Mouse (Mus musculus) adrenal gland, postnatal 4 days (tissue): Measurements from ENCODE around the gene Icmt. TPM values are rescaled to one million over a fixed set of nuclear protein-coding genes. Genes with fewer than 3 reads are reported as not detected.
A peak's percentile ranks its signal among the peaks of the same experiment; 100 is the strongest.

Experiments
- DNase-seq, 2 experiments: peaks; one replicate each; pipeline ENCODE4 v3.0.0; 2021 to 2022; ENCODE audit warnings: low spot score in 2 of 2, mixed read lengths in 2 of 2
- total RNA-seq, 2 experiments: library from RNA; stranded (reverse); gene quantifications; 2 replicates each; pipeline ENCODE4 v1.2.3; 2021

Icmt gene
- total RNA-seq, 2 experiments from 2014 or later: 35.4 to 35.5 TPM

GRCm38 (mm10) chr4:152273621-152274236, 23.3 kb upstream of the Icmt start, which contains the start of gene Gpr153:
Gene Gpr153 (plus strand): TSS chr4:152274232.
- no peak for DNase-seq

GRCm38 (mm10) chr4:152274681-152275131, 22.3 kb upstream of the Icmt start:
- no peak for DNase-seq

- no peak for DNase-seq
Measured at GRCm38 (mm10) chr4:152276389-152277347, 20.4 kb upstream of the Icmt start.

- DNase-seq: no peak
Measured at GRCm38 (mm10) chr4:152277916-152278315, 19.1 kb upstream of the Icmt start.

- no peak for DNase-seq
Measured at GRCm38 (mm10) chr4:152278986-152279385, 18.0 kb upstream of the Icmt start.

- no peak for DNase-seq
Measured at GRCm38 (mm10) chr4:152281601-152282000, 15.4 kb upstream of the Icmt start.

GRCm38 (mm10) chr4:152282721-152283120, 14.3 kb upstream of the Icmt start:
- no peak for DNase-seq

- peak; percentile 69 to 77 for DNase-seq
Measured at GRCm38 (mm10) chr4:152283186-152283950, 13.7 kb upstream of the Icmt start.

GRCm38 (mm10) chr4:152285505-152285904, 11.5 kb upstream of the Icmt start:
- no peak for DNase-seq

GRCm38 (mm10) chr4:152286183-152286582, 10.8 kb upstream of the Icmt start:
- no peak for DNase-seq

- DNase-seq: peak; percentile 47 to 59
Measured at GRCm38 (mm10) chr4:152286887-152287286, 10.1 kb upstream of the Icmt start.

GRCm38 (mm10) chr4:152287317-152288120, 9.5 kb upstream of the Icmt start:
- DNase-seq: no peak

- no peak for DNase-seq
Measured at GRCm38 (mm10) chr4:152288398-152288945, 8.6 kb upstream of the Icmt start.

- DNase-seq: no peak
Measured at GRCm38 (mm10) chr4:152290385-152290784, 6.6 kb upstream of the Icmt start.

- DNase-seq: no peak
Measured at GRCm38 (mm10) chr4:152290991-152291390, 6.0 kb upstream of the Icmt start.

- DNase-seq: no peak
Measured at GRCm38 (mm10) chr4:152291562-152291961, 5.5 kb upstream of the Icmt start, which contains the start of gene Hes3. Gene Hes3 (minus strand): TSS chr4:152291662.

GRCm38 (mm10) chr4:152292102-152292765, 4.8 kb upstream of the Icmt start:
- DNase-seq: no peak

GRCm38 (mm10) chr4:152294188-152294929, 2.7 kb upstream of the Icmt start:
- no peak for DNase-seq

- DNase-seq: no peak
Measured at GRCm38 (mm10) chr4:152295916-152296315, 1.1 kb upstream of the Icmt start.
